Mouse (Mus musculus): Measurements from ENCODE around the gene Nus1.

The Nus1 gene

GRCm38 (mm10) chr10:52417299-52417997 lies at the start of gene Nus1:
Nus1 (plus strand) TSS chr10:52417547.
- DNase-seq (ENCODE audit: low read depth in 2 of 2, low spot score in 2 of 2) = peak; percentile 94 to 95

GRCm38 (mm10) chr10:52368376-52368775 lies 49.0 kb upstream of the Nus1 start:
- no peak for DNase-seq (ENCODE audit: low read depth in 2 of 2, low spot score in 2 of 2)

DNA sequence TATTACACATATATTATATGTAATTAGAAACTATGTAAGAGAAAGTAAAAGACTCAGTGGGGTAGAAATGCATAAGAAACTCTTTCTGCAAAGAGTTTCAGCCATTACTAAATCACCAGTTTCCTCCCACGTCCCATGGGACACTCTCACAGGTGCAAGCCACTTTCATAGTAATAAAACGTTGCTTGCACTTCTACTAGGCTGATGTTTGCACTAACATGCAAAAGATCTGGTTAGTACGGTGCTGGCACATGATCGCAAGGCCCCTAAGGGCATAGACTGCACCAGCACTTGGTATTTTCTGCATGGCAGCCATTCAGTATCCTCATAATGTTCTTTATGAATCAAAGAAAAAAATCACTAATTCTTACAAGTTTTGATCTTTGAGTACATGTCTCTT lies 43.5 kb upstream of the Nus1 start:
- DNase-seq (ENCODE audit: low read depth in 2 of 2, low spot score in 2 of 2) = no peak

DNA sequence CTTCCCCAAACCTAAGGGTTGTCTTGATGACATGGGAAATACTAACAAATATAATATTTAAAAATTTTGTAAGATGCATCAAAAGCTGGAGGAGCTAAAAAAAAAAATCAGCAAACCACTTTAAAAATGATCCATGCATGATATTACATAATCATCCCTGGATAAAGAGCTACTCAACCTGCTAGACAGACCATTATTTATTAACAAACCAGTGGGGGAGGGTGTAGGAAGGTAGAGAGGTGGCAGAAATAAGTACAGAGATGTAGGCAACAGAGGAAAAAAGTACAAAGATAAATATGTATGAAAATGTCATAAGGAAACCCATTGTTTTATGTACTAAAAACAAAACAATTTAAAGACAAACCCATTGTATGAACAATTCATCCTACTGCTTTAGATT lies 42.7 kb upstream of the Nus1 start:
- no peak for DNase-seq (ENCODE audit: low read depth in 2 of 2, low spot score in 2 of 2)

- no peak for DNase-seq (ENCODE audit: low read depth in 2 of 2, low spot score in 2 of 2)
Observed at GRCm38 (mm10) chr10:52376422-52376821, 40.9 kb upstream of the Nus1 start.

DNA sequence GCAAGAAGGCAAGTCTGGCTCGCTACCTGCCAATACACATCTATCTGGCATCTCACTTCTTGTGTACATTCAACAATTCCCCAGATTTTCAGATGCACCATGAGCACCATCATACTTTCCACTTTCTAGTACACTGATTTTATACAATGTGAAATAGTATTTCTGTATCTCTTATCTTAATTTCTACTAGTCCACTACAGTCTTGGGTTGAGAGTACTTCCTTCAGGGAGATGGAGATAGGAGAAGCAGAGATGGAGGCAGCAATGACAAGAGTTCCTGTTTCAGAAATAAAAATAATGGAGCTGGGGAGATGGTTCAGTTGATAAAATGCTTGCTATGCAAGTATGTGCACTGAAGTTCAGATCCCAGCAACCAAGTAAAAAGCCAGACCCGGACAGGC lies 39.5 kb upstream of the Nus1 start:
- no peak for DNase-seq (ENCODE audit: low read depth in 2 of 2, low spot score in 2 of 2)

GRCm38 (mm10) chr10:52381321-52381801 lies 36.0 kb upstream of the Nus1 start:
- DNase-seq (ENCODE audit: low read depth in 2 of 2, low spot score in 2 of 2) = peak; percentile 2 to 6

DNA sequence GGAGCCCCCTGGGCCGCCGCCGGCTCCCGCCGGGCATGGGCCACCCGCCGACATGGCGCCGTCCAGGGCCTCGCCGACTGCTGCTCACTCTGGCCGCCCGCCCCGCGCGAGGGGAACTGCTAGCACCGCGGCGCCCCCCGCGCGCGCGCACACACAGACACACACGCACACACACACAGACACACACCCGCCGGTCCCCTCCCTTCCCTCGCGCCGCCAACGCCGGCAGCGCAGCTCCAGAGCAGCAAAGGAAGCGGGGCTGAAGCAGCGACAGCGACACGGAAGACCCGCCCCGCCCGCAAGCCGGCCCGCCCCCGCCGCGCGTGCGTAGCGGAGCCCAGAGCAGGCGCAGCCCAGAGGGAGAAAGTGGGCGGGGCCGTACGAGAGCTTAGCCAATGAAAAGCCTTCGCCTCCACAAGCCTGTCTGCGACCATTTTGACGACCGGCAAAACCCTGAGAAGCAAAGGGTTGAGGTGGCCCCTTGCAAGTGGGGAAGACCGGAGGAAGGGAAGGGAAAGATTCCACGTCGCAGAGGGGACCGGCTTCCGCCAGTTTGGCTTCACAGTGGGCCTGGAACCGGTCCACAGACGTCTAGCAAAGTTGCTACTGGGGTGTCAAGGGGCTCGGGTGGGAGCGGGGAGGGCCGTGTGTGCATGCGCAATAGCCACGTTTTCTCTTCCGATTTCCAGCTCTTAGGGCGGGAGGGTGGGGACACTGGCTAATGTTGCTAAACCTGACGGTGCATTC lies 35.3 kb upstream of the Nus1 start, which contains the start of gene Gopc:
Gene Gopc, minus strand, starts transcription at position 280 of the 747 bp plus-strand sequence.
- peak; percentile 94 to 95 for DNase-seq (ENCODE audit: low read depth in 2 of 2, low spot score in 2 of 2)

GRCm38 (mm10) chr10:52383022-52383421 lies 34.3 kb upstream of the Nus1 start:
- DNase-seq (ENCODE audit: low read depth in 2 of 2, low spot score in 2 of 2) = no peak

DNA sequence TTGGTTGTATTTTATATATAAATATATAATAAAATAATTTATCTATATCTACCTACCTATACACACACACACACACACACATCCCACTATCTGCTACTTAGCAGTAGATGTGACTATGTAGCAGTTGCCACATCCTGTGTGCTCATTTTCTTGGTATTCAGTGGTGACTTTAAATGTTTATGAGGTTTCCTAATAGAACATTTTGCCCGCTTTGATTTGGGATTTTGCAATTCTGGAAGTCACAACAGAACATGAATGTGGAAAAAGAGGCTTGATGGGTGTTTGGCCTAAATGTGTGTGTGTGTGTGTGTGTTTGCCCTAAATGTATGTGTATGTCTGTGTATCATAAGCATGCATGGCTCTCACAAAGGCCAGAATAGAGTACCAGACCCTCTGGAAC lies 33.8 kb upstream of the Nus1 start:
- no peak for DNase-seq (ENCODE audit: low read depth in 2 of 2, low spot score in 2 of 2)

GRCm38 (mm10) chr10:52384823-52385610 lies 32.3 kb upstream of the Nus1 start:
- DNase-seq (ENCODE audit: low read depth in 2 of 2, low spot score in 2 of 2) = peak; percentile 14 to 39

GRCm38 (mm10) chr10:52387192-52387591 lies 30.2 kb upstream of the Nus1 start:
- no peak for DNase-seq (ENCODE audit: low read depth in 2 of 2, low spot score in 2 of 2)

DNA sequence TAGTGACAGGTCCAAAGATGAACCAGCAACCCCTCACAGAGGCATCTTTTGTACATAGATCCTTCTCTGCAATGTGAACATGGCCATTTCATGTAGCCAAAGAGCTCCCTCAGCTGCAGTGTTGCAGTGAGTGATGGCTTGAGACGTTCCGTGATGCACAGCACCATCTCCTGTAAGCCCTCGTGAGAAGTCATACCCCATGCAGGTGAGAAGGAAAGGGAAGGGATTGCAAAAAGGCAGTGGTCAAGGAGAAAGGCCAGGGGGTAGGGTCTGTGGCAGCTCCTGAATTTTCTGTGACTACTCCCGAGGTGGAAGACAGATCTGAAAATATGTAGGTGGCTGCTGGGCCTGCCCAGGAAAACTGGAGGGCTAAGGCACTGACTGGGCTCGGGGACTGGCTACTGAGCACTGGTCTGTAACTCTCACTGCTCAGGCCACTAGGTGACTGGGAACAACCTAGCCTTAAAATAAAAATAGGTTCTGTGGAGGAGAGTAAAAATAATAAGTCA lies 28.4 kb upstream of the Nus1 start, which contains the start of gene Nepn:
Gene Nepn, plus strand, starts transcription at position 51 of the 509 bp plus-strand sequence.
- DNase-seq (ENCODE audit: low read depth in 2 of 2, low spot score in 2 of 2) = no peak

DNA sequence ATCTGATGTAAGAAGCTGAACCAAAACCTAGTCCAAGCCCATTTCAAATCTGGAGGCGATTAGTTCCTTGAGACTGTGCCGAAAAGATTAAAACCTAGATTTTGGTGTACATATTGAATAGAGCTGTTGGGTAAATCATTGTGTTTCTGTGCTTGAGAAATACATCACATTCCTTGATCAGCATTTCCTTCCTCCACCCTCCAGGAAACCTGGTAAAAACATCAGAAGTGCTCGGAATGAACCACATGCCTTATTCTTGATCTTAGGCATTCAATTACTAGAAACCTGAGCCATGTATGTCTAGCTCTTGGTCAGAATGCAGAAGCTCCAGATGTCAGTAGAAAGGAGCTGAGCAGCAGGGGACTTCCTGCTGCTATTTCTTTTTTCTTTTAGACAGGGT lies 27.9 kb upstream of the Nus1 start:
- DNase-seq (ENCODE audit: low read depth in 2 of 2, low spot score in 2 of 2) = no peak

GRCm38 (mm10) chr10:52391208-52391607 lies 26.1 kb upstream of the Nus1 start:
- DNase-seq (ENCODE audit: low read depth in 2 of 2, low spot score in 2 of 2) = no peak

- no peak for DNase-seq (ENCODE audit: low read depth in 2 of 2, low spot score in 2 of 2)
Observed at GRCm38 (mm10) chr10:52396647-52397046, 20.7 kb upstream of the Nus1 start.

- no peak for DNase-seq (ENCODE audit: low read depth in 2 of 2, low spot score in 2 of 2)
Observed at GRCm38 (mm10) chr10:52398715-52399114, 18.6 kb upstream of the Nus1 start.

DNA sequence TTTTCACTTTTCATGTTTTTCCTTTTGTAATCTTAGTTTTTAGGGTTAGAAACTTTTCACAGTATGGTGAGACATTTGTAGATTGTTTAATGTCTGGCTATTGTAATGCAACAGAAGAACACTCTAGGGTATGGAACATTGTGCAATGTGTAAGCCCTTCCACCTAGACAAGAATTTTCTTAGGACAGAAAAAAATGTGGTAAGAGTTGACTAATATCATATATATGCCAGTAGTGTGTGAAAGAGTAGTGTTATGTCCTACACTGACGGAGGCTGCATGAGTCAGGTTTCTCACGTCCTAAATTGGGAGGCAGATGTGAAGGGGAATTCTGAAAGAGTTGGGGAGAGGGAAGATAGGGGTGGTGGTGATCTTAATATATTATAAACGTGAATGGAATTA lies 17.6 kb upstream of the Nus1 start:
- DNase-seq (ENCODE audit: low read depth in 2 of 2, low spot score in 2 of 2) = no peak

GRCm38 (mm10) chr10:52405160-52405559 lies 12.2 kb upstream of the Nus1 start:
- DNase-seq (ENCODE audit: low read depth in 2 of 2, low spot score in 2 of 2) = no peak

DNA sequence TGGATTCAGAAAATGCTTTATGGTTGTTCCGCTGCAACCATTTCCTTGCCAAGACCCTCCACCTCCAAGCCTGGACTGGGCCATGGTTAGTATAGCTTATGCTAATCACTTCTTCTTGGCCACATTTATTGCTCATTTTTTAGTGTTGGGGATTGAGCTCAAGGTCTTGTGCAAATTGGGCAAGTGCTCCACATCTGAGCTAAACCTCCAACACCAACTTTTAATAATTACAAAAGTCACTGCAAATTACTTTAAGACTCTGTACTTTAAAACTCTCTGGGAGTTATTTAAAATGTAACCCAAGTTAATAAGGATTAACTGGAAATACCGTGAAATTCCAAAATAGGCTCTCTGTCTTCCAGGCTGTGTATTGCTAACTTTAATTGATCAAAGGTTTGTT lies 9.8 kb upstream of the Nus1 start:
- DNase-seq (ENCODE audit: low read depth in 2 of 2, low spot score in 2 of 2) = no peak

DNA sequence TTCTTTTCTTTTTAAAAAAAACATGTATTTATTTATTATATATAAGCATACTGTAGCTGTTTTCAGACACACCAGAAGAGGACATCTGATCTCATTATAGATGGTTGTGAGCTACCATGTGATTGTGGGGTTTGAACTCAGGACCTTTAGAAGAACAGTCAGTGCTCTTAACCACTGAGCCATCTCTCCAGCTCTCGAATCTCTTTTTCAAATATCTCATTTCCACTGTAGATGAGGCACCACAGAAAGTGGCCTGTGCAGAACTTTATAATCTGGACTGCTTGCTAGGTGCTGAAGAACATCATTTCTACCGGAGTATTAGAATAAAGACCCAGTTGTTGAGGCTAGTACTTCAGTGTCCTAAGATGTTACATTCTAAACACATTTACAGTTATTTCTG lies 2.3 kb upstream of the Nus1 start:
- DNase-seq (ENCODE audit: low read depth in 2 of 2, low spot score in 2 of 2) = no peak

Measured in CD8-positive naive resting alpha-beta T cell, adult 2 months (primary cell).